Mouse (Mus musculus) testis, adult 2 months (tissue): ENCODE results near the gene Ctnna3.

Experiments
- CTCF ChIP-seq: fragments of 200-500 bp; IDR thresholded peaks from 2 replicates; pipeline ENCODE4 v1.5.1; 2012; ENCODE audit warnings: low read depth, mild to moderate bottlenecking, inconsistent platforms, low read length, moderate library complexity; ENCODE audit not compliant: control insufficient read depth, insufficient read depth, insufficient replicate concordance
- POLR2A ChIP-seq: fragments of 200-500 bp; IDR thresholded peaks from 2 replicates; pipeline ENCODE4 v1.6.1; 2012; ENCODE audit warnings: low read depth, mild to moderate bottlenecking, inconsistent platforms, low read length, moderate library complexity; ENCODE audit not compliant: control insufficient read depth

GRCm38 (mm10) chr10:63432887-63433286 is 3.0 kb downstream of the Ctnna3 start:
- TF ChIP-seq CTCF = no peak
- TF ChIP-seq POLR2A = no peak
